Mouse (Mus musculus) right cerebral cortex, postnatal 25 days (tissue): ENCODE measurements at regions not wholly inside any gene's neighbourhood (a gene's known extent, or its start where the extent isn't known, plus 50 kb on each side); places are given as distances from the start of the nearest gene placed in this dataset.
A peak's percentile ranks its signal among the peaks of the same experiment; 100 is the strongest.

Experiments used
- DNase-seq: peaks from one replicate; pipeline ENCODE4 v3.0.0; 2022

- no peak for DNase-seq
Measured at GRCm38 (mm10) chr7:114912109-114912508, 168.6 kb downstream of the Insc start.

DNA sequence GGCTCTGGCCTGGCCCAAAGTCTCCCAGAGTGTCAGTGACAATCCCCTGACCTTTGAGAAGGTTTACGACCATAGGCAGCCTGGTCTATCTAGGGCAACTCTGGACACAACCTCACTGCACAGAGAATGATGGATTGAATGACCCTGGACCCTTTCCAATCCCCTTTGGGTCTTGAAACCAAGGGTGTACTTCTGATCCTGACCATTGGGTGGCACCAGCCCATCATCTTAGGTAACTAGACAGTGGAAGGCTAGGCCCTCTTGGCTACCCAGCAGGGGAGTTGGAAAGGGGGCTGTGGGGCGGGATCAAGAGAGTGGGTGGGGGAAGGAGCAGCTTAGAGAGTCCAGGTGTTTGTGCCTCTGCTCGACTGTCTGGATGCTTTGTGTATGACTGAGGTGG is 178.7 kb downstream of the Insc start:
- peak; percentile 51 for DNase-seq

DNA sequence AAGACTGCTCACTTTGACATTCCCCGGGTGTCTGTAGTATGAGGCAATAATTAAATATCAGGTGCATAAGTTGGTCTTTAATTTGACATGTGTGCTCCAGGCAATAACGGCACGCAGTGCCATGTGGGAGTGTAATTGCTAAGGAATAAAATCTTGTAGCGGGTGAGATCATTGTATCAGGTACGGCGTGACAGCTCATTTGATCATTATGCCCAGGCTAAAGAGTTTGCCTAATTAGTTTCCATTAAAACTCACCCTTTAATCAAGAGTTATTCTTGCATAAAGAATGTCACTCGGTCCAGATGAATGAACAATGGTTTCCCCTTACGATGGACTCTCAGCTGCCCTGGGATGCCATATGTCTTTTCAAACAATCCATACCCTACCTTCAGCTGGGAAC is 190.4 kb downstream of the Insc start:
- no peak for DNase-seq

DNA sequence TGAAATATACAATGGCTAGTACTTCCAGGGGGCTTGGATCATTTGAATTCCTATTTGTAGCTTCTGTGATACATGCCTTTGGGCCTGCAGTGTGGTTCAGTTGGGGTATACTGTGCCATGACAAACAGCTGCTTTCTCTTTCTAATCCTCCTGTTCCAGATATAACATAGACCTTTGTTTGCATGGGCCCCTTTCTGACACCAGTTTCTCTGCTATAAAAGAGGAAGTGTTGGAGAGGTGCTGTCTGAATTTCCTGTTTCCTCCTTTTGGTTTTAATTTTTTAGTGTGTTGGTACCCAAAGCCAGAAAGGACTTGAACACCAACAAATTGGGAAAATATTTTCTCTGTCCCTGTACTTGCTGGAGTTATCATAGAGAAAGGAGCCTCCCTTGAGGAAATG is 207.3 kb downstream of the Insc start:
- no peak for DNase-seq

- DNase-seq, result no peak
Measured at GRCm38 (mm10) chr7:114963206-114963605, 219.7 kb downstream of the Insc start.

DNA sequence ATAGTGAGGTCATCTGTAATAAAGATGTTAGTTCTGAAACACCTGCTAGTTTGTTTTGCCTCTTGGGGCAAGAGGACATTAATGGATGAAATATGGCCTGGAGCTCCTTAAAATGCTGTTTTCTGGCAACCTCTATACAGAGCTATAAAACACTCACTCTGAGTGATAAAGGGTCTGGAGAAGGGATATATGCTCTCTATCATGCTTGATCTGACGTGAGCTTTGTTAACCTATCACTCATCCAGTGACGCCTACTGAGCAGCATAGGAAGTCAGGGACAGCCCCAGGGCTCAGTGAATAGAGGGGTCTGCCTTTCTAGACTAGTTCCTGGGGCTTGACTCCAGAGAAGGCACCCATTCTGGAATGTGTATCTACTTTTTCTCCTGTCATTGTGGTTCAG is 222.4 kb downstream of the Insc start:
- DNase-seq, result no peak

- no peak for DNase-seq
Measured at GRCm38 (mm10) chr7:114986481-114986880, 243.0 kb downstream of the Insc start.

DNA sequence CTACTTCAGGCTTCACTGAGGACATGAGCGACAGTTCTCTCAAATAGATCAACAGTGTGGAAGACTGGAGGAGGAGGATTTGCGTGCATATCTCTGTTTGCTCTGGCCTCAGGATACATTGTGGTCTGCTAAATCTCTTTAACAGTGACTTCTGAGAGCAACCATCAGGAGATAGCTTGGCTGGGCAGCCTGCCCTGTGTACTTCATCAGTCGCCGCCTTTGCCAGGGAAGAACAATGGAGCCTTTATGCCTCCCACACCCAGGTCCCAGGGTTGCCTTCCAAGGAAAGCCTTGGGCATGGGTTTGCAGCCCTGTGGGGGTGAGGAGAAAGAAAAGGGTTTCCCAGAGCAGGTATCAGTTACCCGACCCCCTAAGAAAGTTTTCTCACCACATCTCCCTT is 247.8 kb downstream of the Insc start:
- no peak for DNase-seq

DNA sequence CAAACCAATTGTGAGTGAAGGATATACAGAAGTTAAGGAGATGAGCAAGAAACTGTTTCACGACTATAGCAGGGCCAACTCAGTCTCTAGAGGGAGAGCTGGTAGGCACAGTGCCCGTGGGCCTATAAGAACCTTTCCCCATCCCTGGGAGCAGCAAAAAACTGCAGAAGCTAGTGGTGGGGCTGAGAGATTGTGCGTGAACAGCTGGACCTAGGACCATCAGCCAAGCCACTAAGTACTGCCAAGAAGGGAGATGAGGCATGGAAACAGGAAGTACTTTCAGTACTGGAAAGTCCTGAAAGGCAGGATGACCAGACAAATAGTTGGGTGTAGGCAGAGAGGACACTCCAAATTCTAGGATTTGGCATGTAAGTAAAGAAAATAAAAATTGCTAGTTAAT is 248.9 kb downstream of the Insc start:
- DNase-seq, result no peak

DNA sequence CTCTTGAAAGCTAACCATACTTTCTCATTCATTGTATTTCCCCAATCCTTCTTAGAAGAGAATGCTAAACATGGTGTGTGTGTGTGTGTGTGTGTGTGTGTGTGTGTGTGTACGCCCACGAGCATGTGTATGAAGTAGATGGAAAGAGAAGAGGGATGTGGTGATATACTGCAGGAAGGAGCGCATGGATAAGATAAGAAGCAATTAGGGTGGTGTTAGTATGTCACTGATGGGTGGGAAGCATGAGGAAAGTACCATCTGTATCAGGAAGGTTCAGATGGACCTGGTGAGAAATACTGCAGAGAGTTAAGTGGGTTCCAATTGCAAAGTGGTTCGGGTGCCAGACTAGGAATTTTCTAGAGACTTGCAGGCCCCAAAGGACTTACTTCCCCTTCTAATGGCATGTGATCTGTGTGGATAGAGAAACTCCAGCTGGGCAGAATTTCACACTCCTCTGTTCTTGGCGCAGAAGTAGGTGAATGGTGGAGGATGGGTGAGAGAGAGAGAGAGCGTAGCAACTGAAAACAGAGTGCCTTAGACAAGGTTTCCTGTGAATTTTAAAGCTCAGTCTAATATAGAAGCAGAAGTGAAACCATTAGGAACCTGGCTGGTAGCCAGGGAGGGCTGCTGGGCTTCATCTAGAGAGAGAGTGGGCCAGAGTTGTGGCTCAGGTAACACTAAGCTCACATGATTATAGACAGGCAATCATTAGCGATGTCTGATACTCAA is 257.5 kb downstream of the Insc start:
- DNase-seq, result peak; percentile 6

DNA sequence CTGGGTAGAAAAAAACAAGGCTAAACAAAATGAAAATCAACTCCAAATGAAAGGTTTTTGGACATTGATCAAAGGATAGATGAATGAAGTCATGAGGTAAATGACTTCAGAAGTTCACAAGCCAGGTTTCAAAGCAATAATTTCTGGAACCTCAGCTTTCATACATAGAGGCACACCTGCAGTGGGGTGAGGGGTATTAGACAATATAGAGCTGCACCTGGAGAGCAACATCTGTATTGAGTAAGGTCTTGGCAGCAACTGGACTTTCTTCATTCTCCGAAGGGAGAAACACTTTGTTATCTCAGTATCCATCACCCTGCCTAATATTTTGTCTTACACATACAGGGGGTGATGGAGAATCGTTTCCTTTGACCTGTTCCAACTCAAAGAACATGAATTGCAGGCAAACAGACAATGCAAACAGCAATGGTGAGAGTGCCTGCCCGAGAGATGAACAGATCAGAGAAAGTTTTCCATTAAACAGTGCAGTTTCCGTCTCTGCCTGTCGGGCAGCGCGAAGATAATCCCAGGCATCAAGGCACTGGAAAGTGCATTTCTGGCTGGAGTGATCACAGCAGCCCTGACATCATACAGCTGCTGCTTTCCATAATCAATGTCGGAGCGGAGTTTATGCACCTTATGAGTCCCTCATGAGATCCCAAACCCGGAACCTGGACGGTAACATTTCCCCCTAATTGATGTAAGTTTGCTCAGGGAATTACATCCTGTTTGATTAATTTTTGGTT is 270.9 kb downstream of the Insc start:
- DNase-seq, result no peak

DNA sequence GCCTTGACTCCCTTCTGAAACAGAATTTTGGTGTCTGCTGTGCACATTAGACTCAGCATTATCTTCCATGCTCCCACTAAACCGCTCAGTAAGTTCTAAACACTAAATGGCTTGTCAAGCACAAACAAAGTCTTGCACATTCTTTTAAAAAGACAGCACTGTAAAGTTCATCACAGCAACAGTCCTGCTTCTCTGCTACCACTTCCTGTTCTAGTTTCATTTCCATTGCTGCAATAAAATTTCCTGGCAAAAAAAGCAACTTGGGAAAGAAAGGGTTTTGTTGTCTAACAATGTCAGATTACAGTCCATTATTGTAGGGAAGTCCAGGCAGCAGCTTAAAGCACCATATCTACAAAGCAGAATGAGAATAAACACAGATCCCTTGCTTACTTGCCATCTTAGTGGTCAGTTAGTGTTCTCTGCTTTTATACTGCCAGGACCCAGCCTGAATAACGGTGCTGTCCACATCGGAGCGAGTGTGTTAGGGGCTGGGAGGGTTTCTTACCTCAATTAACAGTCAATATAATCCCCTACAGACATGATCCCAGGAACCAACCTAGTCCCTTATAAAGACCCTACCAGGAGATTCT is 276.0 kb downstream of the Insc start:
- no peak for DNase-seq

DNA sequence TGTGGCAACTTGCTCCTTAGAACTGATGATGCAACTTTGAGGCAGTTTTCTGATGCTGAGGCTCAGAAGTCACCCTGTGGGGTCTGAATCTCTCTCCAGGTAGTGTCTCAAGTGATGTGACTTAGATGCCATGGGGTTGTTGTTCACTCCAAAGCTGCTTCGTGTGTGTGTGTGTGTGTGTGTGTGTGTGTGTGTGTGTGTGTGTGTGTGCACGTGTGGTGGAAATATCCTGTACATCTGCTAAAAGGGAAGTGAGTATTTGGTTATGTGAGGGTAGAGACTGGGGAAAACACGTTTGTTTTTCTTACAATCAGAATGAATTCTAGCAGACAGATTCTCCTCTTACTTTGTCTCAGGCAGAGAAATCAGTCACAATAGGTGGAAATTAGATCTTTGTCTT is 276.5 kb downstream of the Insc start:
- no peak for DNase-seq

GRCm38 (mm10) chr7:115025803-115026202 is 282.3 kb downstream of the Insc start:
- no peak for DNase-seq

- DNase-seq, result no peak
Measured at GRCm38 (mm10) chr7:115027685-115028084, 284.2 kb downstream of the Insc start.

DNA sequence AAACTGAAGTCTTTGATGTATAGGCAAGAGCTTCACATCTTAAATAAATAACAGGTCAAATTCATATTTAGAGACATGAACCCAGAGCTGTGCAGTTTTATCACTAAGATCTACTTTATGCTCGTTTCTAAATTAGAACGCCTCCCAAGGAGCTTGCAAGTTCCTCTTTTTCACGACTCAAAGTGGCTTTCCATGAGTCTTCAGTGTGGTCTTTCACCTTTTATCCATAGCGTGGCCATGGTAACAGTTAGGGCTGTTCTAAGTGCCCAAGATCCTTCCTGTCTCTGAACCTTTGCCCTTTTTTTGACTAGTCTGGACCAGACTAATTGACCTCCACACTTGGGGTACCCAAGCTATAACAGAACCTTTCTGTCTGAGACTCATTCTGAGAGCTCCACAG is 290.5 kb downstream of the Insc start:
- DNase-seq, result no peak

GRCm38 (mm10) chr7:115055527-115055926 is 312.0 kb downstream of the Insc start:
- DNase-seq, result no peak

DNA sequence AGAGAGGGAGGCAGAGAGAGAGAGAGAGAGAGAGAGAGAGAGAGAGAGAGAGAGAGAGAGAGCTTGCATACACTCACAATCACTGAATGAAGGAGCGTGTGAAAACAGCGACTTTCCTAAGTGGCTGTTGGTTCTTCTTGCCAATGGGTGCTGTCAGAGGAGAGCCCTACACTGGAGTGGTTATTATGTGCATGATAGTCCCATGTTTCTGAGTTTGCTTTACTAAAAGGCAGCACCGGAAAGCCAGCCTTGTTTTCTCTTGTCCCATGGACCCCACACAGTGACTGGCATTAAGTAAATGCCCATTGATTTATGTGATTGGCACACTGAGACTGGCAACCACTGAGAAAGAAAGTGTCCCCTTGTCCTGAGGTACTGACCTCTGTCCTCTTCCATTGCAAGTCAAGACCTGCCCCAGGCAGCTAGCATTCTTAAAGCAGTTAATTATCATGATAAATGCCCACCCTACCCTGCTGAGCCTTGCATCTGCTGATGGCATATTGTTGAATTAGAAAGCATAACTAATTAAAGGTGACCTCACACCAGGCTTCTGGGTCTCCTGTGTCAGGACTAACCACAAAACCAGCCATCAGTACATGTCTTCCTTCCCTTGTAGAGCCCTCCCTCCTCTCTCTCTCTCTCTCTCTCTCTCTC is 313.6 kb downstream of the Insc start:
- DNase-seq, result no peak

GRCm38 (mm10) chr7:115057736-115058135 is 314.2 kb downstream of the Insc start:
- DNase-seq, result no peak

DNA sequence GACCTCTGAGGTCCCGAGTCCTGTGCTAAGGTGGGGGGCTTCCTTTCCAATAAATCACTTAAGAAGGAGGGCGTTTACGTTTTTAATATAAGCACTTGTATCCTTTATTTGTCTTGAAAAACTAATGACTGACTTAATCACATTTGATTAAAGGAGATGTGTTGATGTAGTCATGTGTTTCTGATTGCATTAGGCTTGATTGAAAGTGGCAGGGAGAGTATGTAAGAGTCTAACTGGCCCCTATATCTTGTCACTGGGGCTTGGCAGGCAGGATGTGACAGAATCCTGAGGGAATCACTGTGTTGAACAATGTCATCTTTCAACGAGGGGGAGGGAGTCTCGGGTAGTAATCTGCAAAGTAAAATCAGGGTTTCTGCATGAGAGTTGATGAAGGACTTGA is 316.7 kb downstream of the Insc start:
- DNase-seq, result no peak

DNA sequence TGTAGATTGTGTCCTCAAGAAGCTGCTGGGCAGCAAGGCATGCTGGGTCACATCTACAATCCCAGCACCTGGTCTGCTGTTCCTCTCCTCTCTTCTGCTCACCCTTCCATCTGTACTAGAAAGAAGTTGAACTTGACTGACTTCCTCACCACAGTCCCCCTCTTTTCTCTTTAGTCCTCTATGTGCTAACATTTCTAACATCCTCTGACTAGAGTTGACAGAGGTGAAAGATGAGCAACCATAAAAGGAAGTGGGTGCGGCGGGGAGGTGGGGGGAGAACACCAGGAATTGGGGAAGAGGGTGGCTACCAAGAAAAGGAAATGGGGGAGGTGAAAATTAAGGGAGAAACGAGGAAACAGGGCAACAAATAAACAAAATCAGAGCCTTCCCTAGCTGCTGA is 319.3 kb downstream of the Insc start:
- DNase-seq, result no peak

GRCm38 (mm10) chr7:115067641-115068040 is 324.1 kb downstream of the Insc start:
- DNase-seq, result no peak

DNA sequence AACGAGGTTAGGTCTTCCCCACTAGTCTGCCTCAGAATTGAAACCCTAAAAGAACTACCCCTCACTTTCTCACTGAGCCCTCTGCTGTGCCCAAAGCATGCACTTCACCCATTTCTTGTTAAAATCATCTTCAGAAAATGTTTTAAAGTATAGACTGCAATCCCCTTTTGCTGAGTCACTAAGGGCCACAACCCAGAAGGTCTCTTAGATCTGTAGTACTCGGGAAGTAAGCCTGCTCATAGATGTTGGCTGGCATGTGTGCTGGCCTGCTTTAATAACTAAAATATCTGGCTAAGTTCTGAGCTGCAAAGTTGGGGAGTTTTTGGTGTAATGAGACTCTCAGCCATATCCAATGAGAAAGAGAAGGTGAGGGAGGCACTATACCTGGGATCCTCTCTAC is 329.9 kb downstream of the Insc start:
- no peak for DNase-seq

- DNase-seq, result no peak
Measured at GRCm38 (mm10) chr7:115076781-115077180, 333.3 kb downstream of the Insc start.
